Mouse (Mus musculus): ENCODE results near the gene Spint5. TPM values are rescaled to one million over a fixed set of nuclear protein-coding genes. Genes with fewer than 3 reads are reported as not detected.
A peak's percentile ranks its signal among the peaks of the same experiment; 100 is the strongest.
"Not testable (repeated sequence)": the region's sequence is repeated elsewhere in the genome, so short reads cannot be mapped to it uniquely, and the experiment has no call there.

Spint5 gene
- not detected in 2 replicates for total RNA-seq (2015)
- not detected in 2 replicates for total RNA-seq (2017)

- no peak for ATAC-seq (ENCODE audit: poor library complexity, severe bottlenecking)
Measured at GRCm38 (mm10) chr2:164715005-164715404, at the start of gene Spint5. Gene Spint5, plus strand, starts transcription at chr2:164715305.

GRCm38 (mm10) chr2:164670261-164670660 is 44.8 kb upstream of the Spint5 start:
- no peak for ATAC-seq (ENCODE audit: poor library complexity, severe bottlenecking)

GRCm38 (mm10) chr2:164670938-164671337 is 44.2 kb upstream of the Spint5 start:
- ATAC-seq (ENCODE audit: poor library complexity, severe bottlenecking), result no peak

GRCm38 (mm10) chr2:164673987-164674386 is 41.1 kb upstream of the Spint5 start, which contains the start of gene Wfdc11:
Gene Wfdc11, minus strand, starts transcription at chr2:164674087.
- ATAC-seq (ENCODE audit: poor library complexity, severe bottlenecking), result no peak

GRCm38 (mm10) chr2:164676103-164676502 is 39.0 kb upstream of the Spint5 start:
- ATAC-seq (ENCODE audit: poor library complexity, severe bottlenecking), result no peak

- ATAC-seq (ENCODE audit: poor library complexity, severe bottlenecking), result no peak
Measured at GRCm38 (mm10) chr2:164676916-164677685, 38.0 kb upstream of the Spint5 start.

- ATAC-seq (ENCODE audit: poor library complexity, severe bottlenecking), result peak; percentile 94
Measured at GRCm38 (mm10) chr2:164678848-164679625, 36.1 kb upstream of the Spint5 start.

GRCm38 (mm10) chr2:164679906-164680305 is 35.2 kb upstream of the Spint5 start:
- peak; percentile 86 for ATAC-seq (ENCODE audit: poor library complexity, severe bottlenecking)

GRCm38 (mm10) chr2:164684807-164685206 is 30.3 kb upstream of the Spint5 start, which contains the start of gene Wfdc13:
Gene Wfdc13, plus strand, starts transcription at chr2:164685107.
- no peak for ATAC-seq (ENCODE audit: poor library complexity, severe bottlenecking)

GRCm38 (mm10) chr2:164698201-164698600 is 16.9 kb upstream of the Spint5 start, which contains the start of gene Spint4:
Gene Spint4, plus strand, starts transcription at chr2:164698501.
- ATAC-seq (ENCODE audit: poor library complexity, severe bottlenecking), result no peak

- no peak for ATAC-seq (ENCODE audit: poor library complexity, severe bottlenecking)
Measured at GRCm38 (mm10) chr2:164700959-164701358, 14.1 kb upstream of the Spint5 start.

GRCm38 (mm10) chr2:164701761-164702160 is 13.3 kb upstream of the Spint5 start:
- no peak for ATAC-seq (ENCODE audit: poor library complexity, severe bottlenecking)

GRCm38 (mm10) chr2:164704235-164704634 is 10.9 kb upstream of the Spint5 start:
- no peak for ATAC-seq (ENCODE audit: poor library complexity, severe bottlenecking)

- no peak for ATAC-seq (ENCODE audit: poor library complexity, severe bottlenecking)
Measured at GRCm38 (mm10) chr2:164705328-164705727, 9.8 kb upstream of the Spint5 start.

- no peak for ATAC-seq (ENCODE audit: poor library complexity, severe bottlenecking)
Measured at GRCm38 (mm10) chr2:164705991-164706390, 9.1 kb upstream of the Spint5 start.

- not testable (repeated sequence) for ATAC-seq (ENCODE audit: poor library complexity, severe bottlenecking)
Measured at GRCm38 (mm10) chr2:164716194-164716786, 1.2 kb downstream of the Spint5 start.

GRCm38 (mm10) chr2:164723276-164723675 is 8.2 kb downstream of the Spint5 start:
- no peak for ATAC-seq (ENCODE audit: poor library complexity, severe bottlenecking)

- peak; percentile 91 for ATAC-seq (ENCODE audit: poor library complexity, severe bottlenecking)
Measured at GRCm38 (mm10) chr2:164725895-164726619, 11.0 kb downstream of the Spint5 start.

- ATAC-seq (ENCODE audit: poor library complexity, severe bottlenecking), result no peak
Measured at GRCm38 (mm10) chr2:164731719-164732118, 16.6 kb downstream of the Spint5 start.

GRCm38 (mm10) chr2:164733259-164733658 is 18.2 kb downstream of the Spint5 start:
- no peak for ATAC-seq (ENCODE audit: poor library complexity, severe bottlenecking)

- ATAC-seq (ENCODE audit: poor library complexity, severe bottlenecking), result no peak
Measured at GRCm38 (mm10) chr2:164734839-164735238, 19.7 kb downstream of the Spint5 start.

Measured in megakaryocyte, adult 5-6 weeks (primary cell).